Mouse (Mus musculus) gastrocnemius, adult 8-10 months (tissue): ENCODE measurements around the gene E030030I06Rik. TPM values are rescaled to one million over a fixed set of nuclear protein-coding genes. Genes with fewer than 3 reads are reported as not detected.
A peak's percentile ranks its signal among the peaks of the same experiment; 100 is the strongest.
"Not testable (repeated sequence)": the region's sequence is repeated elsewhere in the genome, so short reads cannot be mapped to it uniquely, and the experiment has no call there.

ENCODE experiments used
- DNase-seq, 2 experiments: peaks; one replicate each; pipeline ENCODE4 v3.0.0; 2022; ENCODE audit warnings: low spot score in 2 of 2
- total RNA-seq, 4 experiments: library from RNA; stranded (reverse); gene quantifications; 2 replicates each; pipeline ENCODE4 v1.2.4; 2022

E030030I06Rik gene
- total RNA-seq, 4 experiments from 2014 or later, result 0.53 to 0.79 TPM; not detected in 2

DNA sequence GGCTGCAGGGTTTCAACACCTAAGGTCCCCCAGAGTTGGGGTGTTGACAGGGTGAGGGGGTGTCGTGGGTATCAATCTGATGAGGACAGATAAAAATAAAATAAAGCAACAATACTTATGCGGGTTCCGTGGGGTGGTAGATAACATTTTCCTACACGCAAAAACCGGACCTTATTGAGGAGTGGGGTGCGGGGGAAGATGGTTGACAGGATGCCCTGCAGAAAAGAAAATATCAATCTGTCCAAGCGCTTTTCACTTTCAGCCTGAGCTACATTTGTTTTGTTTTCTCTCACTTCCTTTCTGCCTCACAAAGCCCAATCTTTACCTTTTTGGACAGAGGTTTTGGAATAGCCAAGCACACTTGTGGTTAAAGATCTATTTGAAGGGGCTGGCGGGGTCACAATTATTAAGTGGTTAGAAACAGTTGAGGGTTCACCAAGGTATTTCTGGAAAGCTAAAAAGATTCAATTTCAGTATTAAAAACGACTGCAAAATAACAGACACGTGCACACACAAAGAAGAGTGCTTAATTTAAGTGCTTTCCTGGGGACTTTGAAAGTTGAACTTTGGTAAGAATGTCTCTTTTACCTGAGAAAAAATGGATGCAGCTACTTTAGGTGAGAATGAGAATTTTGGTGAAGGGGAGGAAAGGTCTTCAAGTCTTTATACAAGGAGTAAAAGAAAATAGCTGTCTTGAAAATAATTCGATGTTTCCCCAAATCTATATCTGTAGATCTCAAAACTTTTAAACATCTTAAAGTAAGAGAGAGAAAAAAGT, 3.0 kb upstream of the E030030I06Rik start:
- not testable (repeated sequence) for DNase-seq

DNA sequence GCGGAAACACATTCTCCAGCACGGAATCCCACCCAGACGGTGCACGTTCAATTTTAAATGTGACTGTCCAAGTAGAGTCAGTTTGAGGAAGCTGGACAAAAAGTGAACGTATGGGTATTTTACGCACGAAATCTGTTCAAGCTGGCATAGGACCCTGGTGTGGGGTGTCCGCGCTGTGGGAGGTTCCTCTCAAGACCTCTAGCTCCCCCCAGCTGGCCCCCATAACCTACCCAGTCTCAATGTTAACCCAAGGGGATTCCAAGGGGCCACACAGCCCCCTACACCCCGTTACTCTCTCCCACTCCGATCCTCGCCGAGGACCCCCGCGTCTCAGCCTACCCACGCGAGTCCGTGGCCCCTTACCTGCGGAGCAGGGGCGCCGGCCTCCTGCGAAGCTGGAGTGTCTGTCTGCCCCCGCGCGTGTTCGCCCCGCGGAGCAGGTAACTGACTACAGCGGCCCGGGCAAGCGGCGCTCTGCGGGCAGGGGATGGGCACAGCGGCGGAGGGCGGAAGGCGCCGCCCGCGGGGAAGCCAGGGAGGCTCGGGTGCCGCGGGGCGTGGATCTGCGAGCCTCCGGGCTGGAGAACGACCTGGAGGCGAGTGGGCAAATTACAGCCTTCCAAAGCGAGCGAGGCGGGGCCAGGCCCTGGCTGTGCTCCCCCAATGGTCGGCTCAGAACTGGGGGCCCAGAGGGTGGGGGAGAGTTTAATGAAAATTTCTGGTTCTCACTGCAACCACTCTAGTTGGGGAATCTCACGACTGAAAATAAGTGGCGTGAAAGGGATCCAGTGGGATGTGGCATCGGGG, 2.2 kb upstream of the E030030I06Rik start:
- DNase-seq, result not testable (repeated sequence)

DNA sequence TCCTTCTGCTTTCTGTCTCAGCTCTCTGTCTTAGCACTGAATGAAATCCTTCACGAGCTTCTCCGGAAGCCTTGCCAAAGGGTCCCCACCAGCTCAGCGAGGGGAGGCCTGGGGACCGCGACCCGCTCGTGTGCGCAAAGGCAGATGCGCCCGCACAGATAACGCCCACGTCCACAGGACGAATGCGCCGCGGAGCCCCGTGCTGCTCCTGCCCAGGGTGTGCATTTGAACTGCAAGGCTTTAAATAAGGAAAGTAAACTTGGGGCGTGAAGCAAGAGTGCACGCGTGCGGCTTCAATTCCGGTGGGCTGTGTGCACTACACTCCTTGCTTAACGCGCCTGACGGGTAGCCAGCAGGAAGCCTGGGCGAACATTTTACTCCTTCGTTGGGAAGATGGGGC, 1.5 kb upstream of the E030030I06Rik start:
- no peak for DNase-seq

DNA sequence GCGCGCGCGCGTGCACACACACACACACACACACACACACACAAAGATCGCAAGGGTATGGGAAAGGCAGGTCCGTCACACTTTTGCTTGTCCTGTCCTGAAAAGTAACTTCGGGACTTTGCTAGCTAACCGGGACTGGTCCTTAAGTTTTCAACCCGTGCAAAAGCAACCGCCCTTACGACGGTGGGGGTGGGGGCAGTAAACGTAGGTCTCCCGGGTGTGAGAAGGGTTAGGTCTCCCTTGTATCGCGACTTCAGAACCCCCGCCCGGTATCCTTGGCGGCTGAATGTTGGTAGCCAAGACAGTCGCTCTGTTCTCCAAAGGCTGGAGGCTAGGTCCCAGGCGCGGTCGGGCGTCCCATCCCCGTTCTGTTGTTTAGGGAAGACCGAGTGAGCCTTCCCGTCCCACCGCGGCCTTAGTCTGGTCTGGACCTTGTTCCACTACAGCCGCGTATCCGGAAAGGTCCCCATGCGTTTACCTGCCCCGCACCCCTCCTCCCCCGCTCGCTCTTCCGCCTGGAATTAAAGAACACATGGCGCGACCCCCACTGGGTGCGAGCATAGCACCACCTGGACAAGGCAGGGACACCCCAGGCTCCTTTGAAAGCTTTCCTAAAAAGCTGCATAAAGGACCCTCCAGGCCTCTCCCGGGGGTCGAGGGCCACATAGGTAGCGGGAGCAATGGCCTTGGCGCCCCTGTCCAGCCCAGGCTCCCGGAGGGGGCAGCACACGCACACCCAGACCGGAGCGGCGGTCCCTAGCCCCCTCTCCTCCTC, 808 bp upstream of the E030030I06Rik start:
- DNase-seq, result no peak

DNA sequence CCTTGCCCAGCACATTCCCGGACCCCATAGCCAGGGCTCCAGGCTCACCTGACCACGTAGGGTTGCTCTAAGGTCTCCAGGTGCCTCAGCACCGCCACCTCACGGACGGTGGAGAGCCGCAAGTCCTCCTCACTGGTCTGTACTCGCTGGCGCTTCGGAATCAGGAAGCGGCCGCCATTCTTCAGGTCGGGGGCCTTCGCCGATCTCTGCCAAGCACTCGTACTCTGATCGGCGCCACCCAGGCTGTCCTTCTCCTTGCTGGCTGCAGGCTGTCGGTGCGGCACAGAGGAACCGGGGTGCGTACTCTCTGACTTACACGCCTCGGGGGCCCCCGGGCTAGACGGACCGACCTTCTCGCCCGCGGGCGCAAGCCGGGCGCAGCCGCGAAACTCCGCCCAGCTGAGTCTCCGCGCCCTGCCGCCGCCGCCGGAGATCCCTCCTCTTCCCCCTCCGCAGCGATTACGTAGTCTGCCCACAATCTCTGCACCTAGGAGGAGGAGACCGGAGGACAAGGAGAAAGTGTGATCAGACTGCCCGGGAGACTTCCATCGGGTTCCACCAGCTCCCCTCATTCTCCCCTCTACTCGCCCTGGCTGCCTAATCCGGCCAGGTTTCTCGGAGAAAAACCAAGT, 513 bp downstream of the E030030I06Rik start:
- DNase-seq, result peak; percentile 37 to 44

DNA sequence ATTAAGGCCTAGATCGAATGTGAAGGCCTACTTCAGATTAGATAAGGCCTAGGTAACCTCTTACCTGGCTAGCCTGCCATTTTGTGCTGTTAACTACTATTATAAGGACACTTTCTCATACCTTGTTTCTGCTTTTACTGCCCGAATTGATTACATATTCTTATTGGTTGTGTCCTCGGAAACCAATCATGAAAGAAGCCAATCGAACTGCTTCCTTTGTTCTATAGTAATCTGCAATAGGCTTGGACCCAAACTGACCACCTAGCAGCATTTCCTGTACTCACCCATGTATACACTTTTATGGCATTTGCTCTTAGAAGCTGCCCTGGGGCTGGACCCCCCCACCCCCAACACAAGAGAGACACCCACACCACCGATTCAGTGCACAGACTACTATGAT, 6.1 kb downstream of the E030030I06Rik start:
- DNase-seq, result no peak

DNA sequence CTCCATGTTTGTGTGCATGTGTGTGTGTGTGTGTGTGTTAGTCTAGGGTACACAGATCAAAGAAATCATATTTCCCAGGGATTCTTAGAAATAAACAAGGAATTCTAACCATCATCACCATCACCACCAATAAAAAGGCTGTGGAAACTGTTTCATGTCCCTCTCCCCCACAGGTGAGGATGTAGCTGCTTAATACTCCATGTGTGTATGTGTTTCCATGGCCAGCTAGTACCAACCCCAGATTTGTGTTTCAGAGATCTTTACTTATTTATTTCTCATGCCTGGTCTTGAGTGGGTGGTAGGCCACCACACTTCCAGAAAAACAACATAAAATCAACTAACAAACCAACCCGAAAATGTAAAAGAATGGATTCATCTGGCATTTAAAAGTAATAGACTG, 6.9 kb downstream of the E030030I06Rik start:
- not testable (repeated sequence) for DNase-seq

DNA sequence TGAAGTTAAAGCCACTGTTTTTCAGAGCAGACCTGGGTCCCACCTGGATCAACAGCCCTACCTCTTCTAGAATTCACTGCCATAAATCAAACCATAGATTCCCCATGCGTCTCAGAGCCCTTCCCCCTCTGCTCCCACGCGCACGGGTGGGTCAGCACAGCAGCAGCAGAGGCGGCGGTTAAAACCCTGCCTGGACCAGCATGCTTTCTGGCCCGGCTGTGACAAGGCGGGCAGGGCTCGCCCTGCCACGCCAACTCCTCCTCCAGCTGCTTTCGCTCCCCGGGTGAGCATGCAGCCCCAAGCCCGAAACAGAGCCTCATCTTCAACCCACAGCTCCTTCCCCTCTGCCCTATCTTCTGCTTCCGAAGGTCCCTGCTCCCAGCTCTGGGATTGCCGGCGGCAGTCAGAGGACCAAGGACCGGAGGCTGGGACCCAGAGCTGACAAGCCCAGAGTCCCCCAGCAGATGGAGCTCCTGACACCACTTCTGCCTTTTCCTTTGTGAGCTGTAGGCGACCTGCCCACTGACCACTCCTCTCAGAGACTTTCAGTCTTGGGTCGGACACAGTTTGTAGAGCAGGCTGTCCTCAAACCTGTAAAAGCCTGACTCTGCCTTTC, 8.3 kb downstream of the E030030I06Rik start:
- peak; percentile 52 to 55 for DNase-seq

DNA sequence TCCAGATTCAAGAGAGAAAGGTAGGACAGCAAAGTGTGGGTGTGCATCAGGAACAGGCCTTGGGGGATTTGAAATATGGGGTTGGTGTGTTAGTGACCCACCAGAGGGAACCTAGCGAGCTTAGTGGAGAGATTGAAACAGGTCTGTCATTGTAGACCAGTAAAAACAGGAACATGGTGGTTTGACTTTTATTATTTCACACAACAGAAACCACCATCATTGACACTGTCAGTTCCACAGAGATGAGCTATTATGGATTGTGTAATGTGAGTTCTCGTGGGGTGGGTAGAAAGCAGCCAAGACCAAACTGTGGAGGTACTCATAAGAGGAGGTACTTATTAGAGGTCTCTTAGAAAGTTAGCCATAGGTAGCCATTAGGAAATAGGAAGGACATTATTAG, 74.5 kb downstream of the E030030I06Rik start:
- no peak for DNase-seq

DNA sequence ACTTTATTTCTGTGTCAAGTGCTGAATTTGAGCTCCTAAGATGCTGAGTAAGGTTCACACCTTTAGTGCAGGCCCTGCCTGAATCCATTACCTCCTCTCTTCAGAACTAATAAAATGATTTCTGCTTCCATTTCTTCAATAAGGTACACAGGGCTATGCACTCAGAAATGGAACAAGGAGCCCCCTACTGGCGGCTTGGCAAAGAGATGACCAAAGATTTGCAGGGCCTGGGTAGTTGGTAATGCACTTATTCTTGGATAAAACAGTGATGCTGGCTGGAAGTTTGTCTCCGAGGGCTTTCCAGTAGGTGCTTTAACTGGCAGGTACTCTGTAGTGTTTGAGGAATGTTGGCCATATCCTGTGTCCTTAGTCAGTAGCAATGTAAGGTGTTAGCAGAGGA, 76.3 kb downstream of the E030030I06Rik start:
- DNase-seq, result no peak

DNA sequence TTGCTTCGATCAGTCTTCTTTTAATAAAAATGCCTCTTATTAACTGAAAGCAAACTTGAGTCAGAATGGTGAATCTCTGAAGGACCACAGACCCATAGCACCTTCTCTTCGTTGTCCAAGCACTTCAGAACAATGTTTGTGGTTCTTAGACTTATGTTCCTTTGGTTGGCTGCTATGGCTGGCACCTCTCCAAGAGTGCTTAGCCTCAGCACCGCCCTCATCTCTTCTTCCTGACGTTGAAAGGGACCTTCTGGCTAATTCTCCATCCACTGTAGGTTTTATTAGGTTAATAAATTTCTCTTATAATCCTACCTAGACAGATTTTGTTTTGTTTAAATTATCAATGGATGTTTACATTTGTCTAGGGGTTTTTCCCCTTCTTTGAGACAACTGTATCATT, 78.5 kb downstream of the E030030I06Rik start:
- DNase-seq, result no peak

DNA sequence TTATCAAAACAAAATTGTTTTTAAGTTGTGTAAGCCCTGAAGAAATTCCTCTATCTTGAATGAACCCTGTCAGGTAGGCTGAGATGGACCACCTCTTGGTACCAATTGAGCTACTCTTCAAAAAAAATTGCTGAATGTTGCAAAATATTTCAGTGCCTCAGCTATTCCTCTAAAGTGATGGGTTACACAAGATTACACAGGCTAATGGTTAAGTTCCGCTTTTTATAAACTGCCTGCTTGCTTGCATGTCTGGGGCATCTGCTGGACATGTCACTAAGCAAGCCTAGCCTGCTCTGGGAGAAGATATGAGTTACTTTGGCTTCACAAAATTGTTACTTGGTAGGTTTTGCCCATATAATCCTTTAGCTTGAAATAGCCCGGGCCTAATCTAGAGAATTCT, 78.9 kb downstream of the E030030I06Rik start:
- DNase-seq, result no peak

DNA sequence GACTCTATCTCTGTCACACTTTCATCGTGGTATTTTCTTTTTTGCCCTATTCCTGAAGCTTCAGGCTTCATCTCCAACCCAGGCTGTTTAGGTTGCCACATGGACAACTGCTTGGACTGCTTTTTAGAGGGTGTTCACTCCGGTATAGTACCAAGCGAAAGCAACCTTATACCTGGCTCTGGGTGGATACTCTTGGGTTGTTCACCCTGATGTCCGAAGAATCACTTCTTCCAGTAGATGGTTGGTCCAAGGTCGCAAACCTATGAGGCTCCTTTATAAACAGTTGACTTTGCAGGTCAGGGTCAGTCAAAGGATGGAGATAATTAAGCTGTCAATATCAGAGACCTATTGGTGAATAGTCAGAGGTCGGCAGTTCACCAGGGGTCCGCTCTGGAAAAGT, 81.1 kb downstream of the E030030I06Rik start, which contains the start of gene 4930444G20Rik:
4930444G20Rik (minus strand) TSS at position 101 of the 400 bp plus-strand sequence.
- DNase-seq, result not testable (repeated sequence)

Other genes with a start within 250 kb of the E030030I06Rik start
- not detected for gene 4930444G20Rik, start 81.2 kb downstream of the E030030I06Rik start, total RNA-seq
- under 1 TPM in 1 of 4 experiments, not detected in 3; 0.19 TPM for gene Raet1e, start 9.3 kb upstream of the E030030I06Rik start, total RNA-seq
- gene H60b, start 9.3 kb upstream of the E030030I06Rik start, total RNA-seq, result not detected
- not detected for gene Raet1d, start 211.3 kb upstream of the E030030I06Rik start, total RNA-seq